Mouse (Mus musculus) hindbrain, postnatal 0 days (tissue): ENCODE data around the gene Xrra1. TPM values are rescaled to one million over a fixed set of nuclear protein-coding genes. Genes with fewer than 3 reads are reported as not detected.

ENCODE experiments used
- ATAC-seq: fragments of 200-750 bp; cut with Nextera tagmentation; 2 replicates; pipeline ENCODE4 v1.8.0; 2017; ENCODE audit warnings: mild to moderate bottlenecking, moderate TSS enrichment, moderate library complexity
- DNase-seq: peaks from one replicate; pipeline ENCODE4 v3.0.0-alpha.2; 2015; ENCODE audit warnings: low spot score
- H3K27ac ChIP-seq: fragments of 300-500 bp; sonication (generic); 2 replicates; pipeline ENCODE4 v1.5.1; 2014; ENCODE audit warnings: mild to moderate bottlenecking
- H3K27me3 ChIP-seq: fragments of 300-500 bp; sonication (generic); 2 replicates; pipeline ENCODE4 v1.6.1; 2014; ENCODE audit warnings: low read length, mixed read lengths; ENCODE audit not compliant: insufficient read depth
- H3K36me3 ChIP-seq: fragments of 300-500 bp; sonication (generic); 2 replicates; pipeline ENCODE4 v1.6.1; 2014; ENCODE audit warnings: low read length, mixed read lengths; ENCODE audit not compliant: insufficient read depth
- H3K4me1 ChIP-seq: fragments of 300-500 bp; sonication (generic); 2 replicates; pipeline ENCODE4 v1.6.1; 2014; ENCODE audit warnings: antibody characterized with exemption, low read length, mixed read lengths; ENCODE audit not compliant: insufficient read depth
- H3K4me2 ChIP-seq: fragments of 300-500 bp; sonication (generic); 2 replicates; pipeline ENCODE4 v1.6.1; 2014; ENCODE audit warnings: low read depth, mild to moderate bottlenecking, low read length, moderate library complexity, mixed read lengths
- H3K4me3 ChIP-seq: fragments of 300-500 bp; sonication (generic); 2 replicates; pipeline ENCODE4 v1.5.1; 2014; ENCODE audit warnings: low read length
- H3K9ac ChIP-seq: fragments of 300-500 bp; sonication (generic); replicated peaks from 2 replicates; pipeline ENCODE4 v1.6.1; 2014; ENCODE audit warnings: mild to moderate bottlenecking, low read length, moderate library complexity, mixed read lengths
- H3K9me3 ChIP-seq: fragments of 300-500 bp; sonication (generic); 2 replicates; pipeline ENCODE4 v1.6.1; 2016; ENCODE audit warnings: low read length, mixed read lengths
- CTCF ChIP-seq: IDR thresholded peaks from 2 replicates; pipeline ENCODE4 v1.5.1; 2016; ENCODE audit warnings: antibody characterized with exemption, control low read depth, low read depth
- WGBS: fragments of 180-500 bp; shearing (Covaris S2); extraction: QIAGEN DNeasy Blood & Tissue Kit; methylation state at CpG from one replicate; pipeline ENCODE4 v1.1.7; 2014; 5-methylcytosine and 5-hydroxymethylcytosine counted together
- polyA plus RNA-seq: library from polyadenylated mRNA; unstranded; fragments of >200 nt; fragmentation: Nextera tagmentation; extraction: Ambion mirVana; gene quantifications from 2 replicates; pipeline ENCODE4 v1.2.1, GENCODE M21; 2015
- total RNA-seq: library from RNA; depleted of rRNA; stranded (reverse); fragments of >200 nt; gene quantifications from 2 replicates; pipeline ENCODE4 v1.2.3, GENCODE M21; 2014

The Xrra1 gene
- total and polyA plus RNA-seq, 2 experiments from 2014 or later, result 1.3 to 2.6 TPM

- Histone ChIP-seq H3K9ac (no peak overlapping the region), H3K9me3 (no peaks in the 10 kb centered on the region), H3K4me2 (no peak overlapping the region), H3K27me3 (no peaks in the 10 kb centered on the region), H3K4me3 (no peak overlapping the region), H3K36me3 (no peaks in the 10 kb centered on the region), H3K27ac (no peak overlapping the region), H3K4me1 (peaks cover 5% of the 10 kb centered on the region; the same call in 1 of the 2 replicates)
- TF ChIP-seq CTCF, result no peak
- ATAC-seq (no peak), DNase-seq (no peak)
- 93% methylated on average over 2 of the region's 2 CpGs for WGBS
These were observed 33.4 kb downstream of the Xrra1 start for GRCm38 (mm10) chr7:99892351-99892750.

- Histone ChIP-seq H3K36me3 (no peaks in the 10 kb centered on the region), H3K9ac (no peak overlapping the region), H3K9me3 (no peaks in the 10 kb centered on the region), H3K27me3 (no peaks in the 10 kb centered on the region), H3K27ac (peak overlapping the region; percentile 38), H3K4me2 (no peak overlapping the region), H3K4me1 (peaks cover 5% of the 10 kb centered on the region; the same call in 1 of the 2 replicates), H3K4me3 (no peak overlapping the region)
- no peak for TF ChIP-seq CTCF
- DNase-seq, result no peak
- ATAC-seq, result 0 out of 2 replicates have a peak, but pooled peaks have one; percentile 28
- WGBS, result 64% methylated on average over 3 of the region's 3 CpGs
These were observed 35.1 kb downstream of the Xrra1 start for GRCm38 (mm10) chr7:99893967-99894366.

GRCm38 (mm10) chr7:99894478-99894877, 35.6 kb downstream of the Xrra1 start:
- no peaks in the 10 kb centered on the region for H3K9me3 ChIP-seq
- peaks cover 1% of the 10 kb centered on the region; the same call in 1 of the 2 replicates for H3K4me1 ChIP-seq
- no peak overlapping the region for H3K4me3 ChIP-seq
- H3K9ac ChIP-seq, result no peak overlapping the region
- no peak overlapping the region for H3K4me2 ChIP-seq
- ATAC-seq, result peak; percentile 46; the same call in 1 of the 2 replicates
- H3K27ac ChIP-seq, result peak overlapping the region; percentile 38
- WGBS, result 51% methylated on average over 6 of the region's 6 CpGs
- H3K27me3 ChIP-seq, result no peaks in the 10 kb centered on the region
- DNase-seq, result peak; percentile 30
- H3K36me3 ChIP-seq, result no peaks in the 10 kb centered on the region
- TF ChIP-seq CTCF, result no peak

GRCm38 (mm10) chr7:99896905-99897304, 38.0 kb downstream of the Xrra1 start:
- TF ChIP-seq CTCF, result no peak
- Histone ChIP-seq H3K4me2 (no peak overlapping the region), H3K4me3 (no peak overlapping the region), H3K36me3 (no peaks in the 10 kb centered on the region), H3K4me1 (no peaks in the 10 kb centered on the region; the same call in 1 of the 2 replicates), H3K9me3 (no peaks in the 10 kb centered on the region), H3K27me3 (no peaks in the 10 kb centered on the region), H3K27ac (no peak overlapping the region), H3K9ac (no peak overlapping the region)
- DNase-seq (no peak), ATAC-seq (no peak)
- WGBS, result 86% methylated on average over 4 of the region's 4 CpGs

GRCm38 (mm10) chr7:99902208-99902607, 43.3 kb downstream of the Xrra1 start:
- no peak for TF ChIP-seq CTCF
- ATAC-seq, result no peak
- H3K4me3 ChIP-seq, result no peak overlapping the region
- no peaks in the 10 kb centered on the region for H3K4me1 ChIP-seq
- whole genome bisulfite sequencing, result 65% methylated on average over 4 of the region's 4 CpGs
- DNase-seq, result no peak
- no peak overlapping the region for H3K4me2 ChIP-seq
- no peaks in the 10 kb centered on the region for H3K27me3 ChIP-seq
- no peaks in the 10 kb centered on the region for H3K36me3 ChIP-seq
- no peak overlapping the region for H3K9ac ChIP-seq
- no peak overlapping the region for H3K27ac ChIP-seq
- H3K9me3 ChIP-seq, result no peaks in the 10 kb centered on the region

- H3K4me3 ChIP-seq, result no peak overlapping the region
- WGBS, result 62% methylated on average over 11 of the region's 11 CpGs
- H3K9ac ChIP-seq, result no peak overlapping the region
- H3K4me1 ChIP-seq, result no peaks in the 10 kb centered on the region
- H3K36me3 ChIP-seq, result no peaks in the 10 kb centered on the region
- H3K27me3 ChIP-seq, result no peaks in the 10 kb centered on the region
- H3K9me3 ChIP-seq, result no peaks in the 10 kb centered on the region
- ATAC-seq (peak; percentile 43; the same call in 1 of the 2 replicates), DNase-seq (no peak)
- no peak overlapping the region for H3K4me2 ChIP-seq
- no peak for TF ChIP-seq CTCF
- H3K27ac ChIP-seq, result no peak overlapping the region
These were observed 44.2 kb downstream of the Xrra1 start for GRCm38 (mm10) chr7:99902918-99903665.

- WGBS, result 70% methylated on average over 3 of the region's 3 CpGs
- H3K27ac ChIP-seq, result no peak overlapping the region
- no peaks in the 10 kb centered on the region for H3K4me1 ChIP-seq
- no peak; the same call in 1 of the 2 replicates for ATAC-seq
- no peaks in the 10 kb centered on the region for H3K9me3 ChIP-seq
- H3K27me3 ChIP-seq, result no peaks in the 10 kb centered on the region
- no peak overlapping the region for H3K4me2 ChIP-seq
- H3K9ac ChIP-seq, result no peak overlapping the region
- no peak for TF ChIP-seq CTCF
- DNase-seq, result no peak
- H3K4me3 ChIP-seq, result no peak overlapping the region
- no peaks in the 10 kb centered on the region for H3K36me3 ChIP-seq
These were observed 45.6 kb downstream of the Xrra1 start for GRCm38 (mm10) chr7:99904421-99905005.
